In the genomic region with DNA sequence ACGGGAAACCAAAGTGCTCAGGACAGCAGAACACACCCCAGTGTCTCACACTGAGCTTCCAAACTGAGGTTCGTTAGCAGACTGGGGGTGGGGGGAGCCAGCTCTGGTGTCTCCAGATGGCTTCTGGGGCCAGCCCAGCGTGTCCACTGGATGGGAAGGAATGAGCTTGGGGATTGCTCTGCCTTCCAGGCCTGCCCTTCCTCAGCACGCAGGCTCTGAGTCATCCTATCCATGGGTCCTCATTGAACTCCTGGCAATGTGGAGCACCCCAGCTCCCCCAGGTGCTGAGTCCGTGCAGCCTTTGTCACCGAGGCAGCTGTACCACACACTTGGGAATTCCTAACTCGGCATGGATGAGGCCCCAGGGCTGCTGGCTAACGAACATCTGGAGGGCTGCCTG, we compare ENCODE assay signal across 15 mouse cellular contexts. TPM values are rescaled to one million over a fixed set of nuclear protein-coding genes. Genes with fewer than 3 reads are reported as not detected.
DNase-seq lines count a peak whose midpoint lies in the region; ATAC-seq and TF ChIP-seq lines count a peak whose summit lies in the region.
"Had no signal": no experiment of that assay in that cellular context is flagged by ENCODE, and none has a peak within 500 bp of the region (broad histone marks: within the 10 kb centered on the region; RNA-seq: fewer than 3 reads in every experiment).

No protein-coding gene starts in this region.

- no peak overlapping the region for H3K4me3 ChIP-seq in left cerebral cortex, adult 2 months
- no peak overlapping the region for H3K4me3 ChIP-seq in hindbrain, embryonic 14.5 days (replicated peaks; ENCODE audit: low read length)
- no peak overlapping the region for H3K4me3 ChIP-seq in midbrain, postnatal 0 days (ENCODE audit: low read depth, low read length)
- H3K4me3 ChIP-seq: stomach, embryonic 15.5 days had no signal

- H3K4me2 ChIP-seq in hindbrain, embryonic 14.5 days (replicated peaks): no peak overlapping the region
- H3K4me2 ChIP-seq in midbrain, postnatal 0 days (ENCODE audit: low read depth, low read length, poor library complexity, severe bottlenecking): no peak overlapping the region
- H3K4me2 ChIP-seq: liver, embryonic 11.5 days; stomach, embryonic 15.5 days had no signal

- H3K4me1 ChIP-seq in hindbrain, embryonic 14.5 days (replicated peaks; ENCODE audit: control insufficient read depth, insufficient read depth, low read length): peaks cover 16% of the 10 kb centered on the region
- peaks cover 14% of the 10 kb centered on the region for H3K4me1 ChIP-seq in midbrain, postnatal 0 days (ENCODE audit: insufficient read depth, low read length)
- H3K4me1 ChIP-seq: stomach, embryonic 15.5 days had no signal

- ATAC-seq in hindbrain, embryonic 14.5 days (ENCODE audit: low FRiP score): no peak
- no peak for ATAC-seq in midbrain, postnatal 0 days (ENCODE audit: low FRiP score)
- ATAC-seq in inflammation-experienced regulatory T-cells, adult 6 months: no peak
- ATAC-seq: activated CD4-positive, CD25-positive, alpha-beta regulatory T cell, adult 4 months had no signal

- intact Hi-C loops in left cerebral cortex, adult 2 months (cut with DNase I): no loop called here
- intact Hi-C loops in left cerebral cortex, postnatal 10 days (cut with DNase I): no loop called here

- no peaks in the 10 kb centered on the region for H3K9me3 ChIP-seq in hindbrain, embryonic 14.5 days (ENCODE audit: control insufficient read depth, low read length)
- no peaks in the 10 kb centered on the region for H3K9me3 ChIP-seq in midbrain, postnatal 0 days (ENCODE audit: low read length)
- H3K9me3 ChIP-seq: stomach, embryonic 15.5 days had no signal

- H3K27me3 ChIP-seq in hindbrain, embryonic 14.5 days (ENCODE audit: control insufficient read depth, insufficient read depth, low read length): no peaks in the 10 kb centered on the region
- H3K27me3 ChIP-seq in midbrain, postnatal 0 days (ENCODE audit: insufficient read depth, low read length): no peaks in the 10 kb centered on the region

- peak overlapping the region; percentile 41 for H3K27ac ChIP-seq in left cerebral cortex, adult 2 months
- 0 out of 2 replicates have a peak overlapping the region, but pooled peaks have one; percentile 73 for H3K27ac ChIP-seq in hindbrain, embryonic 14.5 days
- H3K27ac ChIP-seq in midbrain, postnatal 0 days (ENCODE audit: low read depth, low read length): peak overlapping the region; percentile 74
- H3K27ac ChIP-seq: kidney, postnatal 0 days; stomach, embryonic 15.5 days had no signal

- H3K9ac ChIP-seq in hindbrain, embryonic 14.5 days: no peak overlapping the region; the same call in 1 of the 2 replicates
- H3K9ac ChIP-seq in midbrain, postnatal 0 days (replicated peaks; ENCODE audit: low read length, poor library complexity, severe bottlenecking): no peak overlapping the region; the same call in 1 of the 2 replicates
- H3K9ac ChIP-seq: stomach, embryonic 15.5 days had no signal

- WGBS in hindbrain, embryonic 14.5 days: 41% methylated on average over 8 of the region's 8 CpGs
- WGBS in midbrain, postnatal 0 days: 46% methylated on average over 8 of the region's 8 CpGs

- DNase-seq in cerebellum, adult 18-20 months: peak; percentile 66 to 75
- DNase-seq in cerebellum, adult 11 months: no peak
- DNase-seq in left cerebral cortex, adult 2 months (ENCODE audit: extremely low spot score in 1 of 2, low spot score in 2 of 2): no peak
- no peak for DNase-seq in left cerebral cortex, postnatal 10 days (ENCODE audit: extremely low spot score in 1 of 2, low spot score in 2 of 2)
- no peak for DNase-seq in hindbrain, embryonic 14.5 days (ENCODE audit: low spot score)
- no peak for DNase-seq in midbrain, postnatal 0 days (ENCODE audit: low spot score)
- DNase-seq in thymus, adult 18-20 months: no peak
- DNase-seq: lung, postnatal 36 days; right cerebral cortex, postnatal 25 days; thymus, postnatal 4 days had no signal

- peaks cover 12% of the 10 kb centered on the region; the same call in 1 of the 2 replicates for H3K36me3 ChIP-seq in hindbrain, embryonic 14.5 days (replicated peaks; ENCODE audit: control insufficient read depth, insufficient read depth)
- peaks cover 13% of the 10 kb centered on the region for H3K36me3 ChIP-seq in midbrain, postnatal 0 days (ENCODE audit: insufficient read depth, low read length)
- H3K36me3 ChIP-seq: stomach, embryonic 15.5 days had no signal

- no peak for TF ChIP-seq CTCF in left cerebral cortex, adult 2 months (IDR thresholded peaks at IDR 0.05)
- no peak for TF ChIP-seq CTCF in midbrain, postnatal 0 days (IDR thresholded peaks at IDR 0.05)

RNA-seq across cellular contexts. Expression of gene Aatk, which starts 24.8 kb away (rescaled TPM):
- 100 to 1,000 TPM; 193 to 203 TPM for total RNA-seq in left cerebral cortex, adult 2 months (2021)
- 100 to 1,000 TPM; 136 to 153 TPM for total RNA-seq in left cerebral cortex, postnatal 10 days (2021)
- polyA plus RNA-seq in hindbrain, embryonic 14.5 days (2014; fragmentation: Nextera tagmentation; extraction: Ambion mirVana): 45.3 and 49.1 TPM in 2 replicates
- total RNA-seq in midbrain, postnatal 0 days (2014; rRNA removed): 170 and 178 TPM in 2 replicates
- 44.9 and 46.9 TPM in 2 replicates for polyA plus RNA-seq in midbrain, postnatal 0 days (2015; fragmentation: Nextera tagmentation; extraction: Ambion mirVana)
- polyA plus RNA-seq in inflammation-experienced regulatory T-cells, adult 6 months (2017; shearing (Covaris generic)): not detected
- polyA plus RNA-seq: activated CD4-positive, CD25-positive, alpha-beta regulatory T cell, adult 4 months had no signal

Comparison
In these comparisons a context has a peak if more than half of its experiments do, and no peak if none do; other contexts are left out.
1. DNase-seq: peak in cerebellum, adult 18-20 months (2 of 2); none in cerebellum, adult 11 months (single experiment), left cerebral cortex, adult 2 months (0 of 2), left cerebral cortex, postnatal 10 days (0 of 2), hindbrain, embryonic 14.5 days (single experiment), midbrain, postnatal 0 days (single experiment) and thymus, adult 18-20 months (0 of 2).
2. Peak in every context shown above with its lines, with median percentiles within 50 percentile points of each other: H3K27ac ChIP-seq.